Mouse (Mus musculus) central nervous system, embryonic 11.5 days (tissue): Measurements from ENCODE around the gene Klhl2. TPM values are rescaled to one million over a fixed set of nuclear protein-coding genes. Genes with fewer than 3 reads are reported as not detected.

Experiments
- polyA plus RNA-seq: library from polyadenylated mRNA; depleted of rRNA; stranded (reverse); fragments of >200 nt; gene quantifications from 2 replicates; pipeline ENCODE4 v1.2.3, GENCODE M21; 2012; rRNA removed

Klhl2 gene
- polyA plus RNA-seq = 19.9 and 23.4 TPM in 2 replicates

GRCm38 (mm10) chr8:64849897-64850541, at the start of gene Klhl2:
Klhl2 (minus strand) TSS chr8:64850017.

GRCm38 (mm10) chr8:64733271-64733943, 116.4 kb downstream of the Klhl2 start, which contains the start of gene Msmo1:
Msmo1 (minus strand) TSS chr8:64733792.

GRCm38 (mm10) chr8:64692651-64693201, 157.1 kb downstream of the Klhl2 start, which contains the start of gene Cpe:
Cpe (minus strand) TSS chr8:64693054.

Other genes with a start within 250 kb of the Klhl2 start
- 100 and 101 TPM in 2 replicates for gene Cpe, start 157.0 kb downstream of the Klhl2 start, polyA plus RNA-seq
- 109 and 158 TPM in 2 replicates for gene Msmo1, start 116.2 kb downstream of the Klhl2 start, polyA plus RNA-seq
- gene Tmem192, start 97.2 kb upstream of the Klhl2 start, polyA plus RNA-seq = 8.9 and 11.6 TPM in 2 replicates
- not detected in 2 replicates for gene Trim75, start 137.8 kb upstream of the Klhl2 start, polyA plus RNA-seq
- 0.05 and 0.07 TPM in 2 replicates for gene Trim61, start 168.5 kb upstream of the Klhl2 start, polyA plus RNA-seq
- 0.02 TPM in 1 of 2 replicates, not detected in the other for gene Trim60, start 168.6 kb upstream of the Klhl2 start, polyA plus RNA-seq
- 2.9 and 7.5 TPM in 2 replicates for gene Apela, start 187.3 kb upstream of the Klhl2 start, polyA plus RNA-seq
- gene Gm10663, start 225.0 kb upstream of the Klhl2 start, polyA plus RNA-seq = not detected in 2 replicates